Mouse (Mus musculus) cerebellum, adult 2 months (tissue): ENCODE data around the gene Acvrl1. TPM values are rescaled to one million over a fixed set of nuclear protein-coding genes. Genes with fewer than 3 reads are reported as not detected.

Experiments used
- DNase-seq, 2 experiments: peaks; one replicate each; pipeline ENCODE4 v3.0.0; 2021
- H3K27ac ChIP-seq: fragments of 200-500 bp; 2 replicates; pipeline ENCODE4 v1.5.1; 2012; ENCODE audit warnings: low read length, control low read depth, inconsistent platforms; ENCODE audit not compliant: insufficient read depth
- H3K27me3 ChIP-seq: fragments of 200-500 bp; 2 replicates; pipeline ENCODE4 v1.6.1; 2012; ENCODE audit warnings: inconsistent platforms, mild to moderate bottlenecking, low read length, moderate library complexity; ENCODE audit not compliant: control insufficient read depth, insufficient read depth
- H3K4me1 ChIP-seq: fragments of 200-500 bp; 2 replicates; pipeline ENCODE4 v1.6.1; 2011; ENCODE audit warnings: low read length; ENCODE audit not compliant: control insufficient read depth, insufficient read depth
- H3K4me3 ChIP-seq: fragments of 200-500 bp; replicated peaks from 2 replicates; pipeline ENCODE3; 2011; ENCODE audit warnings: mild to moderate bottlenecking, low read depth, low read length, control low read depth; ENCODE audit not compliant: insufficient read depth
- CTCF ChIP-seq: fragments of 200-500 bp; IDR thresholded peaks from 2 replicates; pipeline ENCODE4 v1.5.1; 2011; ENCODE audit warnings: low read depth, mild to moderate bottlenecking, control low read depth, low read length, moderate library complexity, borderline replicate concordance; ENCODE audit not compliant: insufficient read depth
- POLR2A ChIP-seq: fragments of 200-500 bp; IDR thresholded peaks from 2 replicates; pipeline ENCODE4 v1.6.1; 2011; ENCODE audit warnings: low read length, control low read depth, borderline replicate concordance; ENCODE audit not compliant: insufficient read depth
- WGBS: fragments of 180-500 bp; shearing (Covaris S2); methylation state at CpG from one replicate; pipeline ENCODE4 v1.1.7; 2018; 5-methylcytosine and 5-hydroxymethylcytosine counted together
- polyA plus RNA-seq: library from polyadenylated mRNA; depleted of rRNA; stranded (reverse); fragments of >200 nt; gene quantifications from 2 replicates; pipeline ENCODE4 v1.2.3, GENCODE M21; 2012

Acvrl1 gene
- polyA plus RNA-seq, 1 experiment, result 17.2 TPM

GRCm38 (mm10) chr15:101139885-101140284, 11.6 kb downstream of the Acvrl1 start:
- WGBS, result 44% methylated on average over 12 of the region's 12 CpGs
- DNase-seq, result no peak
- TF ChIP-seq CTCF (no peak), POLR2A (no peak)
- Histone ChIP-seq H3K27me3 (no peaks in the 10 kb centered on the region), H3K27ac (no peak overlapping the region), H3K4me1 (no peaks in the 10 kb centered on the region), H3K4me3 (no peak overlapping the region)

GRCm38 (mm10) chr15:101140587-101140986, 12.3 kb downstream of the Acvrl1 start:
- Histone ChIP-seq H3K27me3 (no peaks in the 10 kb centered on the region), H3K4me3 (no peak overlapping the region), H3K4me1 (no peaks in the 10 kb centered on the region), H3K27ac (no peak overlapping the region)
- TF ChIP-seq CTCF (no peak), POLR2A (no peak)
- WGBS, result 73% methylated on average over 6 of the region's 6 CpGs
- no peak for DNase-seq

- TF ChIP-seq POLR2A (no peak), CTCF (no peak)
- Histone ChIP-seq H3K27ac (no peak overlapping the region), H3K27me3 (no peaks in the 10 kb centered on the region), H3K4me1 (no peaks in the 10 kb centered on the region), H3K4me3 (no peak overlapping the region)
- DNase-seq, result no peak
- 27% methylated on average over 11 of the region's 14 CpGs for WGBS
Observed at GRCm38 (mm10) chr15:101141061-101141541, 12.8 kb downstream of the Acvrl1 start.

- 73% methylated on average over 8 of the region's 8 CpGs for WGBS
- H3K27me3 ChIP-seq, result no peaks in the 10 kb centered on the region
- no peak overlapping the region for H3K4me3 ChIP-seq
- H3K4me1 ChIP-seq, result no peaks in the 10 kb centered on the region
- TF ChIP-seq POLR2A, result no peak
- TF ChIP-seq CTCF, result no peak
- no peak overlapping the region for H3K27ac ChIP-seq
- DNase-seq, result no peak
Observed at GRCm38 (mm10) chr15:101142672-101143071, 14.3 kb downstream of the Acvrl1 start.

- 15% methylated on average over 8 of the region's 8 CpGs for WGBS
- no peak for DNase-seq
- no peak overlapping the region for H3K27ac ChIP-seq
- H3K27me3 ChIP-seq, result no peaks in the 10 kb centered on the region
- no peak overlapping the region for H3K4me3 ChIP-seq
- H3K4me1 ChIP-seq, result no peaks in the 10 kb centered on the region
- no peak for TF ChIP-seq CTCF
- TF ChIP-seq POLR2A, result no peak
Observed at GRCm38 (mm10) chr15:101143494-101143893, 15.2 kb downstream of the Acvrl1 start.

GRCm38 (mm10) chr15:101144176-101144575, 15.9 kb downstream of the Acvrl1 start:
- no peak for DNase-seq
- no peaks in the 10 kb centered on the region for H3K4me1 ChIP-seq
- H3K4me3 ChIP-seq, result no peak overlapping the region
- H3K27ac ChIP-seq, result no peak overlapping the region
- no peaks in the 10 kb centered on the region for H3K27me3 ChIP-seq
- WGBS, result 80% methylated on average over 5 of the region's 5 CpGs
- TF ChIP-seq CTCF (no peak), POLR2A (no peak)

- 91% methylated on average over 8 of the region's 8 CpGs for WGBS
- Histone ChIP-seq H3K27ac (no peak overlapping the region), H3K4me3 (no peak overlapping the region), H3K27me3 (no peaks in the 10 kb centered on the region), H3K4me1 (no peaks in the 10 kb centered on the region)
- TF ChIP-seq POLR2A (no peak), CTCF (no peak)
- DNase-seq, result no peak
Observed at GRCm38 (mm10) chr15:101144779-101145178, 16.5 kb downstream of the Acvrl1 start.

- H3K27ac ChIP-seq, result no peak overlapping the region
Observed at GRCm38 (mm10) chr15:101145424-101146099, 17.2 kb downstream of the Acvrl1 start.

More at GRCm38 (mm10) chr15:101145424-101146099, 17.2 kb downstream of the Acvrl1 start:
- 10% methylated on average over 19 of the region's 19 CpGs for WGBS
- DNase-seq, result peak; percentile 91 to 92
- TF ChIP-seq CTCF (peak; percentile 96), POLR2A (peak; percentile 67; the same call in 1 of the 2 replicates)
- H3K4me1 ChIP-seq, result no peaks in the 10 kb centered on the region
- H3K4me3 ChIP-seq, result peak overlapping the region; percentile 4
- H3K27me3 ChIP-seq, result no peaks in the 10 kb centered on the region
